Mouse (Mus musculus) ES-E14 (cell line): ENCODE results near the gene Dstn.

Experiments used
- CHD2 ChIP-seq: IDR thresholded peaks from 2 replicates; pipeline ENCODE4 v1.6.1; 2014; ENCODE audit warnings: mild to moderate bottlenecking, low read depth, low read length, inconsistent platforms
- HCFC1 ChIP-seq: IDR thresholded peaks from 2 replicates; pipeline ENCODE4 v1.6.1; 2012; ENCODE audit warnings: low read length, inconsistent platforms, borderline replicate concordance; ENCODE audit not compliant: insufficient read depth
- MAFK ChIP-seq: IDR thresholded peaks from 2 replicates; pipeline ENCODE4 v1.6.1; 2014; ENCODE audit warnings: mild to moderate bottlenecking, low read depth, low read length, inconsistent platforms; ENCODE audit not compliant: insufficient read depth
- ZC3H11A ChIP-seq: IDR thresholded peaks from 2 replicates; pipeline ENCODE4 v1.6.1; 2012; ENCODE audit warnings: low read depth, mild to moderate bottlenecking, inconsistent platforms, low read length, borderline replicate concordance
- ZNF384 ChIP-seq: IDR thresholded peaks from 2 replicates; pipeline ENCODE4 v1.6.1; 2012; ENCODE audit warnings: low read depth, low read length, inconsistent platforms

DNA sequence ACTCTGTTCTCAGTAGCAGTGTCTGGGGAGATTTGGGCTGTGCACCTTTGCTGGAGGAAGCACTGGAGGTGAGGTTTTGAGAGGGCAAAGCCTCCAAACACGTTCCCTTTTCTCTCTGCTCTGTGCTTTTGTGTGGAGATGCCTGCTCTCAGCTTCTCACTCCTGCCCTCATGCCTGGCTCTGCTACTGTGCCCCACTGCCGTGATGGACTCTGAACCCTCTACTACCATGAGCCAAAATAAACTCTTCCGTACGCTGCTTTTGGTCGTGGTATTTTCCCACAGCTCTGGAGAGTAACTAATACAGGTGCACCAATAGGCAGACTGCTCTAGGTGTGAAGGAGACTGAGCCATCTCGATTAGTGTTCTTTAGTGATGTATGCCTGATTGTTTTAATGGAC is 35.8 kb upstream of the Dstn start:
- TF ChIP-seq HCFC1 = no peak
- TF ChIP-seq MAFK = no peak
- TF ChIP-seq ZC3H11A = no peak
- TF ChIP-seq CHD2 = no peak
- no peak for TF ChIP-seq ZNF384
